Mouse (Mus musculus): ENCODE results near the gene Zmiz2.
A peak's percentile ranks its signal among the peaks of the same experiment; 100 is the strongest.
"Not testable (repeated sequence)": the region's sequence is repeated elsewhere in the genome, so short reads cannot be mapped to it uniquely, and the experiment has no call there.

The Zmiz2 gene

GRCm38 (mm10) chr11:6420283-6420703 lies 31.4 kb downstream of the Zmiz2 start:
- DNase-seq (ENCODE audit: low spot score): no peak

- DNase-seq (ENCODE audit: low spot score): no peak
Observed at GRCm38 (mm10) chr11:6420722-6421350, 32.0 kb downstream of the Zmiz2 start.

- DNase-seq (ENCODE audit: low spot score): no peak
Observed at GRCm38 (mm10) chr11:6430186-6430585, 41.3 kb downstream of the Zmiz2 start.

GRCm38 (mm10) chr11:6436442-6436841 lies 47.6 kb downstream of the Zmiz2 start:
- DNase-seq (ENCODE audit: low spot score): no peak

GRCm38 (mm10) chr11:6437667-6438066 lies 48.8 kb downstream of the Zmiz2 start:
- no peak for DNase-seq (ENCODE audit: low spot score)

- DNase-seq (ENCODE audit: low spot score): no peak
Observed at GRCm38 (mm10) chr11:6440171-6440570, 51.3 kb downstream of the Zmiz2 start.

- DNase-seq (ENCODE audit: low spot score): no peak
Observed at GRCm38 (mm10) chr11:6442566-6442965, 53.7 kb downstream of the Zmiz2 start.

GRCm38 (mm10) chr11:6443102-6443501 lies 54.2 kb downstream of the Zmiz2 start:
- DNase-seq (ENCODE audit: low spot score): no peak

- no peak for DNase-seq (ENCODE audit: low spot score)
Observed at GRCm38 (mm10) chr11:6443727-6444076, 54.8 kb downstream of the Zmiz2 start.

- DNase-seq (ENCODE audit: low spot score): peak; percentile 99
Observed at GRCm38 (mm10) chr11:6444077-6444853, 55.4 kb downstream of the Zmiz2 start, which contains the start of gene H2afv. H2afv (minus strand) TSS chr11:6444443.

GRCm38 (mm10) chr11:6445441-6445840 lies 56.6 kb downstream of the Zmiz2 start:
- no peak for DNase-seq (ENCODE audit: low spot score)

- DNase-seq (ENCODE audit: low spot score): no peak
Observed at GRCm38 (mm10) chr11:6445951-6446350, 57.1 kb downstream of the Zmiz2 start.

GRCm38 (mm10) chr11:6447493-6447892 lies 58.6 kb downstream of the Zmiz2 start:
- no peak for DNase-seq (ENCODE audit: low spot score)

GRCm38 (mm10) chr11:6448155-6448554 lies 59.3 kb downstream of the Zmiz2 start:
- not testable (repeated sequence) for DNase-seq (ENCODE audit: low spot score)

Data from layer of hippocampus, adult 9-10 months (tissue).